Mouse (Mus musculus) mature B cell (primary cell): Measurements from ENCODE around the gene Rps8.

ENCODE experiments used
- in situ Hi-C: fragments of 300-500 bp; cut with MboI; formaldehyde crosslinking; loops from 2 replicates; pipeline ENCODE4 v1.14.3; 2019

Rps8 gene

DNA sequence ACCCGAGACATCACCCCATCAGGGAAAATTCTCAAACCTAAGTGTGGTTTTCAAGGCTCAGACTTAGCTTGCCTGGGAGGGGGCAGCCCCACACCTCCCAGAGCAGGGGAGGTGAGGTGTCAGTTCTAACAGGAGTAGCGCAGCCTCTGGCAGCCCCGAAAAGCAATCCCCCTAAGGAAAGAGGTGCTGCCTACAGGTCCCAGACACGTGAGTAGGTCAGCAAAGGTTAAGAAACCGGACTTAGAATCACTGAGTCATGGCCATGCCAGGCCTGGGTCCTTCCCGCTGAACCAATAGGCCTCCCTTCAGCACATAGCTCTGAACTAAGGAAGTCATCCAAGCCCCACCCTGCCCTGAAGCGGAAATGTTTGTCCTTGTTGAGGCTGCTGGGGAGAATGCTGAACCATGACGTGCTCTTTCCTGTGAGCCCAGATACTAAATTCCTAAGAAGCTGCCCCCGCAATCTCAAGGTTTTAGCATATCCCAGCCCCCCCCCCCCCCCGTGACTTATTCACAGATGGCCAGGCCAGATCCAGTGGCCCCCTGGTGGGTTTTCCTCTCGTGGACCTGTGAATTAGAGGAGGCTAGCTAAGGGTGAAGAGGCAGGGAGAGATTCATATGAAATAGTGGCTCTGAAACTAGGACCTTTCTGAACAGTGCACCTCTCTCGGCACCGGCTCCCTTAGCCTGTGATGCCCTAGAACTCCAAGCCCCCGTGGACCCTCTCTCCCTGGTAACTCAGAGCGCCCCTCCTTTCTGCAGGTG lies 30.0 kb downstream of the Rps8 start:
- in situ Hi-C loops: loop anchor here (10.0 kb wide), 1 partner anchor 131 kb away; the partner anchor contains the start of genes Hectd3 and Urod

DNA sequence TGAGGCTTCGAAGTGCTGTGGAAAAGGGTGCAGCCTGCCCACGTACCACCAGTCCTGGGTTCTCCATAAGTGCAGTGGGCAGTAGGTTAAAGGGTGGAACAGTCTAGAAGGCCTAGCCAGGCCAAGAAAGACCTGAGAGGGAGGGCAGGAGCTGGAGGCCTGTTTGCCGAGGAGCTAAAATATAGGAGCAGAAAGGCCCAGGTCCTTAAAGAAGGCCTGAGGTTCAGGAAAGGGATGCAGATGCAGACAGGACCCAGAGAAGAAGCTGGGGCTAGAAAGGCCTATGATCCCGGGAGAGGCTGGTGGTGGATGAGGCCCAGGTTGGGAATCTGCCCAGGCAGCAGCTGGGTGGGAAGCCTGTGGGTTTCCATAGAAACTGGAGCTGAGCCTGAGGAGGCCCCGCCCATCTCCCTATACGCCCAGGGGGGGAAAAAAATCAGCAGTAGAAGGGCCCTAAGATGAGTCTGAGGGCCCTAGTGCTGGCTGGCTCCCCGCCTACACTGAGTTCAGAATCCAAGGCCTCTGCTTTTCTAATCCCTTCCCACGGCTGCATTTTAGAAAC lies 30.6 kb downstream of the Rps8 start, which contains the start of gene Btbd19:
TSS of gene Btbd19 (minus strand) at position 378 of the 562 bp plus-strand sequence.
- in situ Hi-C loops: loop anchor here (10.0 kb wide), 1 partner anchor 131 kb away; the partner anchor contains the start of genes Hectd3 and Urod

DNA sequence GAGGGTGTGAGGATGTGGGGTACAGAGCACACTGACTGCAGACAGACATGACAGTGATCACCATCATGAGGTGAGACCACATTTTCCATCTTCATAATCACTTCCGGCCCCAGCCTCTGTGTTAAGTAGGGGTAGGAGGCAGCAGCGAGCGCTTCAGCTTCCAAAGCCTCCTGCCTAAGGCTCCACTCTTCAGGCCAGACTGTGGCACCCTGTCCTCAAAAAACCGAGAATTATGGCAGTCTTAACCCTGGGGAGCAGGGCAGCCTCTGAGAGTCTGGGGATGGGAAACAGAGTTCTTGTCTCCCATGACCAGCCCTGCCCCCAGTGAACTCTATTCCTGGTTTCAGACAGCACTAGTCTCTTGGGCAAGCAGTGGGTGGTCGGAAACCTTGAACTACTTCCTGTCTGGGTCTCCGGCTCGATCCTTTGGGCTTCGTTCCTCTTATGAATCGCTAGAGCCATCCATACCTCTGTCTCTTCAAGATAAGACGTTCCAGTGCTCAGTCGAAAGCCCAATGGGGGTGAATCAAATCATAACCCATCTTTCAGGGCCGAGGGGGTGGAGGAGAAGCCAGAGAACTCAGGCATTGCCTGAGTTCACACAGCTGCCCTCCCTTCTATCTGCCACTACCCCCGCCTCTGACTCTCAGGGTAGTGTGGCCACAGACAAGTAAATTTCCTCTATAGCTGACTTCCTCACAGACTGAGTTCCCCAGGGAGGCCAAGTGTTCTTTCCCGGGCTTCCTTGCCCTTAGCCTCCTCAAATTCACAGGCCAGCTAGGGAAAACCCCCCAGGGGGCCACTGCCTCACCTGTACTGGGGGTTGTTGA lies 31.3 kb downstream of the Rps8 start:
- in situ Hi-C loops: loop anchor here (10.0 kb wide), 1 partner anchor 130 kb away; the partner anchor contains the start of genes Hectd3 and Urod

DNA sequence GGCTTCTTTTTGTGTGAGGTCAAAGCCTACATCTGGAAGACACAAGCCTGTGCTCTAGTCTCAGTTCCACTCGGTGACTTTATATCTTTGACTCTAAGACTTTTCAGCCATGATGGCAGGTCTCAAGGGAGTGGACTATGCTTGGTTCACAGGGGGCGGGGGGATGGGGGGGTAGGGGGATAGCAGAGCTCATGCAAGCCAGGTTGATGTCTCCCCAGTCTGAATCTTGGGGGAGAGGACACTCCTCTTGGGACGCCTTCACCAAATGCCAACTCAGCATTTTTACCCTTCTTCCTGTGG lies 31.9 kb downstream of the Rps8 start:
- in situ Hi-C loops: loop anchor here (10.0 kb wide), 1 partner anchor 129 kb away; the partner anchor contains the start of genes Hectd3 and Urod

DNA sequence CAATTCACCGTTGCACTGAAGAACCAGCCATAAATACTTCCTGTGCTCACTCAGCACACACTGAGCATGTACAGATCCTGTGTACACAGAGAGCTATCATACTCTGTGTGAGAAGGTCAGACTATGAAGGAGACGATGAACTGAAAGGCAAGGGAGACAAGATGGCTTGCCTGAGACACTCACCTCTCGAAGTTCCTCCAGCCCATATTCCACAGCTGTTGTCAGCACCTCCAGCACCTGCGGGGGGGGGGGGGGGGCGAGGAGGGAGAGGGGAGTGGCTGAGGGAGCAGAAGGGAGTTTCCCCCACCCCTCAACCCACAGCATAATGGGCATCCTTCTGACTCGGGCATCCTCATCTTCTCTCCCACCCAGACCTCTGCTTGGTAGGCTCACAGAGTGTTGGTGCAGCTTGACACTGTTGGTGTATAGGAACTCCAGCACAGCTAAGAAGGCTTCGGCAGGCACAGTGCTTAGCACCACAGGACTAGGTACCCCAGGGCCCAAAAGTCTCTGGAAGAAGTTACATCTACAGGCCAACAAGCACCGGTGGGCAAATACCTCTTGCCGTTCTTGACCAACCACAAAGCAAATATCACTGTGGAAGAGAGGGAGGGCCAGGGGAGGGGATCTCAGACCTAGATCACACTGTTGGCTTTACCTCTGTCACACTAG lies 32.4 kb downstream of the Rps8 start:
- in situ Hi-C loops: loop anchor here (10.0 kb wide), 1 partner anchor 129 kb away; the partner anchor contains the start of genes Hectd3 and Urod

DNA sequence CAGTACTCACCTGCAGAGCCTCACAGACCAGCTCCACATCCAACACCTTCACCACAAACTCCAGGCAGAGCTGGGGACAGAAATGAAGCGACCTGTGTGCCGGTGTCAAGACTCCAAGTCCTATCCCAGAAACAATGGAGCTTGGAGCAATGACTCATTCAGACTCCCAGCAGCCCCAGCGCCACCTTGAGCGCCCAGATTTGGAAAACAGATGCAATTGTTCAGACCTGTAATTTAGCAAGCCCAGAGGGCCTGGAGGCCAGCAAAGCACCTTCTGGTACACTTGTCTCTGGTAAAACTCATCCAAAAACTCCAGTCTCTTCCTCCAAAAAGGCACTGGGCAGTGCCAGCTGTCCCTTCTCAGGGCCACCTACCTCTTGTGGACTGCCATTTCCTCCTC lies 33.8 kb downstream of the Rps8 start:
- in situ Hi-C loops: loop anchor here (10.0 kb wide), 1 partner anchor 127 kb away; the partner anchor contains the start of genes Hectd3 and Urod

DNA sequence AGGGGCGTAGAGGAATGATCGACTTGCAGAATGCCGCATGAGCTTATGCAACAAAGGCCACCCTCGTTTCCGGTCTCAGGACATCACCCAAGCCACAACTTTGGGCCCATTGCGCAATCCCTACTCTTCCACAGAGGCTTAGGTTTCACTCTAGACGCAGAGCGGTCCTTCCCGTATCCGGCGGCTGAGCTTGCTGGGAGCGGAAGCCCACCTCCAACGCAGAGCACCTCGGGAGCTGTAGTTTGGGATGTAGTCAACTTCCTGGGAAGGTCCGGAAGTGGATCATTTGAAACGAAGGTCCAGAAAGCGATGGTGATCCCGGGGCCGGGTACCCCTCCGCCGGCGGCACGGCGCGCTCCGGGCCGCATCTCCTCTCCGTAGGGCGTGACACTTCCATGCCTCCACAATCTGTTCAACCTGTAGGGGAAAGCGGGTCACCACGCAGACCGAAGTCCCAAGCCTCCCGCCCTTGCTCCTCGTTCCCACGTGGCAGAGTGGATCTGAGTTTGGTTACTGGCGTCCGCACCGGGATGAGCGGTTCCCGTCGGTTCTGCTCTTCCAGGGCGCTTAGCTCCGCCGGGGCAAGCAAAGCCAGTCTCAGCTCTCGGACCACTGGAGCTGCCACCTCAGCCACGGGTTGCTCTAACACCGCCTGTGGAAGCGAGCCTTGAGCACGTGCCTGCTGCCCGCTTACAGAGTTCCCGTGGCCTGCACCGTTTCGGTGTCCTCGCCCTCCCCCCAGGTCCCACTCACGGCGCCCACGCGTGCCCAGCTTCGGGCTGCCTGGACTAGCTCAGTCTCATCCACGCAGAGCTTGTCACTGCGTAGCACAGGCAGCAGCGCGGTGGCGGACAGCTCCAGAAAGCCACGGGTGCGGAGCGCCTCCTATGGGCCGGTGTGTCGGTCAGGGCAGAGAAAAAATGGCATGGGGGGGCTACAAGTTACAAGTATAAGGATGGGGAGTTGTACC lies 35.3 kb downstream of the Rps8 start:
- in situ Hi-C loops: loop anchor here (10.0 kb wide), 1 partner anchor 126 kb away; the partner anchor contains the start of genes Hectd3 and Urod

DNA sequence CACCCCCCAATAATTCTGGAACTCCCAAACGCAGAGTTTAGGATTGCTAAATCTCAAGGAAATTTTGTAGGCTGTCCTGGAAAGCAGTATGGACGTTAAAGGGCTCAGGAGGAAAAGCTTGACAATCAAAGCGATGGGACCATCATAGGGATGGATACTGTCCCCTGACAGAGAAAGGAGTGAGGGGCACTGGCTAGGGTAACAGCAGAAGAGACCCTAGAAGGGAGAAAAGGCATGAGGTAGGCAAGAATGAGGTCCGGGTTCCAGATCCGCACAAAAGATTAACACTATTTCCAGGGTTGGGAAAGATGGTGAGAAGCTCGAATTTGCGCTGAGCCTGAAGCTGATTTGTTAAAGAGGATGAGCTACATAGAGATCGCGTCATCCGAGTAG lies 36.0 kb downstream of the Rps8 start:
- in situ Hi-C loops: loop anchor here (10.0 kb wide), 1 partner anchor 125 kb away; the partner anchor contains the start of genes Hectd3 and Urod

DNA sequence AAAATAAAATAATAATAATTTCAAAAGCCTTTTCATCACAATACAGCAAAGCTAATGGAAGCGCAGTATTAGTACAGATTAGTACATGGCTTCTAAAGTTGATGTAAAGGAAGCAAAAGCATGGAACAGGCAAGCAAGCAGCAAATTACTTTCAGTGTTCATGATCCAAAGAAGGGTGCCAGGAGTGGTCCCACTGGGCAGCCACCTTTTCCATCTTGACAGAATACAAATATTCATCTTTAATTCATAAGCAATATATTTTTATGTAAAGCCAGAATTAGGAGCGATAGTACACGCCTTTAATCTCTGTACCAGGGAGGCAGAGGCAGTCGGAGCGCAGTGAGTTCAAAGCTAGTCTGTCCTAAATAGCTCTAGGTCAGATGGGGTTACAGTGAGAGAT lies 36.4 kb downstream of the Rps8 start:
- in situ Hi-C loops: loop anchor here (10.0 kb wide), 1 partner anchor 125 kb away; the partner anchor contains the start of genes Hectd3 and Urod

DNA sequence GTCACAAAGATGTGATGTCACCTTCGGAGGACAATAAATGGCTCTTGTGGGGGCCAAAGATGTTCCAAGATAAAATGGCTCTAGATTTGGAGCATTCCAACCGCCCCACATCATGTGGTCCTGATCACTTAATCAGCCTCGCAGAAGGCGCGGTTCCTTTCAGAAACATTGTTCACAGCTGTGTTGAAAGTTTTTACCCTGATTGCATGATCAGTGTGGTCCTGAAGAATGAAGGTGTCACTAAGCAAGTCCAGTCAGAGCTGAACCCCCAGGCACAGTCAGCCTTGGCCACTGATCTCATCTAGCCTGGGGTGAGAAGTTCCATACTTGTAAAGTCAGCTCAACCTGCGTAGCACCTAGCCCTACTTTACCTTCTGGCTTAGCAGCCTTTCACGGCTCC lies 38.1 kb downstream of the Rps8 start:
- in situ Hi-C loops: no loop called here

DNA sequence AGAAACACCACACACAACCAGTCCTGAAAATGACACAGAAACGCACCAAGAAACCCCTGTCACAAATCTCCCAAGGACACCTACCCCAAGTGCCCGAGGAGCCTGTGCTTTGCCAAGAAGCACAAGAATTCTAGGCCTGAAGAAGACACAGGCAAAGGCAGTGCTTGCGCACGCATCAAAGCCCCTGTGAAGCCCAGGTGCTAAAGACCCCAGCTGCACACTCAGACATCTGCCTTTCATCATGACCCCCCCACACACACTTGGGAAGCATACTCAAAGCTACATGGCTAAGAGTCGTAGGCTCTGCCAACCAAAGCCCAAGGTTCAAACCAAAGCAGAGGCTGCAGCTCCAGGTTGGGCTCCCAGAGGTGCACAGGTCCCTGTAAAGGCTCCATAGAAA lies 40.5 kb downstream of the Rps8 start:
- in situ Hi-C loops: no loop called here

DNA sequence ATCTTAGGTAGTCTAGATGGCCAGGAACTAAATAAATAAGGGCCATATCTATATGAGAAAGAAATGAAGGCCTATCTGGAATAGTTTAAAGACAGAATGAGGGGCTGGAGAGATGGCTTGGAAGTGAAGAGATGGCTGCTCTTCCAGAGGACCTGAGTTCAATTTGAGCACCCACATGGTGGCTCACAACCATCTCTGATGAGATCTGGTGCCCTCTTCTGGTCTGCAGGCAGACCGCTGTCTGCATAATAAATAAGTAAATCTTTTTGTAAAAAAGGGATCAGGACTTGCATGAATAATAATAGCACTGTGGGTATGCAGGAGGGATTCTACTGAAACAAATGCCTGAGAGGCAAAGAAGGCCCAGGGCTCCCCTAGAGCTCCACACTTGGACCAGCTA lies 42.8 kb downstream of the Rps8 start:
- in situ Hi-C loops: no loop called here

DNA sequence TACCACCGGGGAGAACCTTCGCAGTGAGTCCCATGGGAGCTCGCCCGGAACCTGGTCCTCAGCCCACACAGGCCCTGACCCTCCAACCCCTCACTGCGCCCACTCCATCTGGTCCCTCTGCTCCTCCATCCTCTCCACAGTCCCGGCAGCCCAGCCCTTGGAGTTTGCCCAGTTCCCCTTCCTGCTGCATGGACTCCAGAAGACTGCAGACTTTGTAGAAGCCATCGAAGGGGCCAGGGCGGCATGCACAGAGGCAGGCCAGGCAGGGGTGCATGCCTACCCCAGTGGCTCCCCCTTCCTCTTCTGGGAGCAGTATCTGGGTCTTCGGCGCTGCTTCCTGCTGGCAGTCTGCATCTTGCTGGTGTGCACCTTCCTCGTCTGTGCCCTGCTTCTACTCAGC lies 45.1 kb downstream of the Rps8 start:
- in situ Hi-C loops: no loop called here

DNA sequence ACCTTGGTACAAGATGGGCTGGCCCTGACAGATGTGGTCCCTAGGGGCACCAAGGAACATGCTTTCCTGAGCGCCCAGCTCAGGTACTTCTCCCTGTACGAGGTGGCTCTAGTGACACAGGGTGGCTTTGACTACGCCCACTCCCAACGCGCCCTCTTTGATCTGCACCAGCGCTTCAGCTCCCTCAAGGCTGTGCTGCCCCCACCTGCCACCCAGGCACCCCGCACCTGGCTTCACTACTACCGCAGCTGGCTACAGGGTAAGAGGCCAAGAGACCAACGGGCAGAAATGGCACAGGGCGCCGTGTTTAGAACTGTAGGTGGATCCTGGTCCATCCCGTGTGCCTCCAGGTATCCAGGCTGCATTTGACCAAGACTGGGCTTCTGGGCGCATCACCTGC lies 45.8 kb downstream of the Rps8 start:
- in situ Hi-C loops: no loop called here

DNA sequence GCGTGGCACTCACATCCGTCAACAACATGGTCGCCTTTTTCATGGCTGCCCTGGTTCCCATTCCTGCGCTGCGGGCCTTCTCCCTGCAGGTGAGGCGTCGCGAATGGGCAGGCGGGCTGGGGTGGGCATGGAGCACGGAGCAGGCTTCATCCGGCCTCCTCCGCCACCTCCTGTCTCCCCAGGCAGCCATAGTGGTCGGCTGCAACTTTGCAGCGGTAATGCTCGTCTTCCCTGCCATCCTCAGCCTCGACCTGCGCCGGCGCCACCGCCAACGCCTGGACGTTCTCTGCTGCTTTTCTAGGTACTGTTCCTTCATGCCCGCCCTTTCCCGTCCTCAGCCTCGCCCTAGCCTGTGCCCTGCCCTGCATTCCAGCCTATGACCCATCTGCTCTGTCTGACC lies 46.7 kb downstream of the Rps8 start:
- in situ Hi-C loops: no loop called here

DNA sequence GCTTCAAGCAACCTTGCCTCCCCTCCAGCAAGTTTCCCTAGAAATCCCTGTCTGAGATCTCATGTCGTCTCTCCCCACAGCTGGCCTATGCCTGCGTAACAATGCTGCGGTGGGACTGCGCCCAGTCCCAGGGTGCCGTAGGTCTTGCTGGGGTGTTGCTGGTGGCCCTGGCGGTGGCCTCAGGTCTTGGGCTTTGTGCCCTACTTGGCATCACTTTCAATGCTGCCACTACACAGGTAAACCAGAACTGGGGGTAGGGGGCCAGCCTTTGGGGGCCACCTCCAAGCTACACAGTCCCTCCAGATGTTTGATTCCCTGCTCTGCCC lies 47.6 kb downstream of the Rps8 start:
- in situ Hi-C loops: no loop called here

DNA sequence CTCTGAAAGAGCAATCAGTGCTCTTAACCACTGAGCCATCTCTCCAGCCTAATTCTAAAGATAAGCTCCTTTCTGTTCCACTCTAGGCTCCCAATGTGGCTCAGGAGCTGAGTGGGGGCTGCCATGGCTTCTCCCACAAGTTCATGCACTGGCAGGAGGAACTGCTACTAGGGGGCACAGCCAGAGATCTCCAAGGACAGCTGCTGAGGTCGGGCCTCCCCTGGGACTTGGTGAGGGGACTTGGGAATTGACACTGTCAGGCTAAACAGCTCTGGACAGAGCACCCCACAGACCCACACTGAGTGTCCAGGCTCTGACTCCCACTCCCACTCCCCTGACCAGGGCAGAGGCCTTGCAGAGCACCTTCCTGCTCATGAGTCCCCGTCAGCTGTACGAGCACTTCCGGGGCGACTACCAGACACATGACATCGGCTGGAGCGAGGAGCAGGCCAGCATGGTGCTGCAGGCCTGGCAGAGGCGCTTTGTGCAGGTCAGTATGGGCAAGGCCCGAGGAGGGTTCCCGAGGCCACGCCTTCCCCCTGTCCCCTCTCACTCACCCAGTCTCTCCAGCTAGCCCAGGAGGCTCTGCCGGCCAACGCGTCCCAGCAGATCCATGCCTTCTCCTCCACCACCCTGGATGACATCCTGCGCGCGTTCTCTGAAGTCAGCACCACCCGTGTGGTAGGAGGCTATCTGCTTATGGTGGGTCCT lies 48.1 kb downstream of the Rps8 start:
- in situ Hi-C loops: no loop called here

DNA sequence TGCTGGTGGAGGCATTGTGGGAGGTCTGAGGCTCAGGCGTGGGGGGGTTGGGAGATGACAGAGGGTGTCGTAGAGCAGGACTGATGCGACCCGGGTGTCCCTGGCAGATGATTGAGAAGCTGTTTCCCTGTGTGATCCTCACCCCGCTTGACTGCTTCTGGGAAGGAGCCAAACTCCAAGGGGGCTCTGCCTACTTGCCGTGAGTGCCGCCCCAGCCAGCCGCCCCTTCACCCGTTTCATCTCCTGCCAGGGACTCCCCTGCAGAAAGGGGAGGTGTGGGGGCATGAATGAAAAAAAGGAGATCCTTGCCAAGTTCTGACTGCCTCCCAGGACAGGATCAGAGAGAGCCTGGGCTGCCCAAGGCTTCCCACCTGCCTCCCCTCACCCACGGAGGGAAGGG lies 50.9 kb downstream of the Rps8 start:
- in situ Hi-C loops: no loop called here

DNA sequence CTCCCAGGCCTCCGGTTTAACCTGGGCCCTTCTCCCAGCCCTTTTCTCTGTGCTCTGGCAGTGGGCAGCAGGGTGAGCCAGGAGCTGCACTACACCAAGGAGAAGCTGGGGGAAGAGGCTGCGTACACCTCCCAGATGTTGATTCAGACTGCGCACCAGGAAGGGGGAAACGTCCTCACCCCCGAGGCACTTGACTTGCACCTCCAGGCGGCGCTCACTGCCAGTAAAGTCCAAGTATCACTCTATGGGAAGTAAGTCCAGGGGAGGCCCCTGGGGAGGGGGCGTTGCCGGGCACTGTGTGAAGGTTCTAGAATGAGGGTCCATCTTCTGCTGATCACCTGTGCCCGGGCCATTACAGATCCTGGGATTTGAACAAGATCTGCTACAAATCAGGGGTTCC lies 51.4 kb downstream of the Rps8 start:
- in situ Hi-C loops: no loop called here
